Mouse (Mus musculus): ENCODE data around the gene Lmx1a. TPM values are rescaled to one million over a fixed set of nuclear protein-coding genes. Genes with fewer than 3 reads are reported as not detected.

Gene Lmx1a
- polyA plus RNA-seq, 1 experiment, result not detected

GRCm38 (mm10) chr1:167831601-167832000, 142.6 kb downstream of the Lmx1a start:
- WGBS, result 77% methylated on average over 3 of the region's 3 CpGs
- no peak for TF ChIP-seq POLR2A (IDR thresholded peaks at IDR 0.05; ENCODE audit: borderline replicate concordance, control insufficient read depth, low read depth, low read length)
- TF ChIP-seq CTCF (IDR thresholded peaks at IDR 0.05; ENCODE audit: control insufficient read depth, insufficient read depth, low read length), result no peak
- H3K4me1 ChIP-seq (ENCODE audit: control insufficient read depth, insufficient read depth, low read length), result no peaks in the 10 kb centered on the region
- H3K27ac ChIP-seq (ENCODE audit: control insufficient read depth, insufficient read depth, low read depth, low read length, poor library complexity), result no peak overlapping the region
- H3K4me3 ChIP-seq (replicated peaks; ENCODE audit: control insufficient read depth, low read depth, low read length), result no peak overlapping the region

GRCm38 (mm10) chr1:167854801-167855200, 165.8 kb downstream of the Lmx1a start:
- no peaks in the 10 kb centered on the region for H3K4me1 ChIP-seq (ENCODE audit: control insufficient read depth, insufficient read depth, low read length)
- TF ChIP-seq CTCF (IDR thresholded peaks at IDR 0.05; ENCODE audit: control insufficient read depth, insufficient read depth, low read length), result no peak
- TF ChIP-seq POLR2A (IDR thresholded peaks at IDR 0.05; ENCODE audit: borderline replicate concordance, control insufficient read depth, low read depth, low read length), result no peak
- 84% methylated on average over 4 of the region's 4 CpGs for WGBS
- H3K27ac ChIP-seq (ENCODE audit: control insufficient read depth, insufficient read depth, low read depth, low read length, poor library complexity), result no peak overlapping the region
- no peak overlapping the region for H3K4me3 ChIP-seq (replicated peaks; ENCODE audit: control insufficient read depth, low read depth, low read length)

GRCm38 (mm10) chr1:167872028-167872427, 183.0 kb downstream of the Lmx1a start:
- H3K4me1 ChIP-seq (ENCODE audit: control insufficient read depth, insufficient read depth, low read length), result no peaks in the 10 kb centered on the region
- WGBS, result 50% methylated on average over 1 of the region's 1 CpGs
- TF ChIP-seq POLR2A (IDR thresholded peaks at IDR 0.05; ENCODE audit: borderline replicate concordance, control insufficient read depth, low read depth, low read length) (no peak), CTCF (IDR thresholded peaks at IDR 0.05; ENCODE audit: control insufficient read depth, insufficient read depth, low read length) (no peak)
- no peak overlapping the region for H3K27ac ChIP-seq (ENCODE audit: control insufficient read depth, insufficient read depth, low read depth, low read length, poor library complexity)
- no peak overlapping the region for H3K4me3 ChIP-seq (replicated peaks; ENCODE audit: control insufficient read depth, low read depth, low read length)

- no peak overlapping the region for H3K4me3 ChIP-seq (replicated peaks; ENCODE audit: control insufficient read depth, low read depth, low read length)
- no peak for TF ChIP-seq CTCF (IDR thresholded peaks at IDR 0.05; ENCODE audit: control insufficient read depth, insufficient read depth, low read length)
- no peak for TF ChIP-seq POLR2A (IDR thresholded peaks at IDR 0.05; ENCODE audit: borderline replicate concordance, control insufficient read depth, low read depth, low read length)
- 59% methylated on average over 3 of the region's 3 CpGs for WGBS
- H3K4me1 ChIP-seq (ENCODE audit: control insufficient read depth, insufficient read depth, low read length), result no peaks in the 10 kb centered on the region
- H3K27ac ChIP-seq (ENCODE audit: control insufficient read depth, insufficient read depth, low read depth, low read length, poor library complexity), result no peak overlapping the region
These were observed 185.1 kb downstream of the Lmx1a start for GRCm38 (mm10) chr1:167874099-167874498.

DNA sequence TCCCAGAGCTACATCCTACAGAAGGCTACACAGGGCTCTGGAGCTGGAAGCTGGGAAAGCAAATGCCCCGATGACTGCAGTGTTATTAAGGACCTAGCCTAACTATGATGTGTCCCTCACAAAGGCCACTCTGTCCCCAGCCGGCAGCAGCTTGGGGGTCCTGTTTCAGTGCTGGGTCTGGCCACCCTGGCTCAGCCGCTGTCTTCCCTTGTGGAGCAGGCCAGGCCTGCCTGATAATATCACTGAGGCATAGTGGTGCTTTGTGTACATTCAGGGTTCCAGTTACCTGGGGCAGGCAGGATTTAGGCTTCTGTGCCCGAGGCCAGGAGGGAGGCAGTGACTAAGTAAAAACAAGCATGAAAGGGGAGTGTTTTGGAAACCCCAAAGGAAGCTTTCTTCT, 188.9 kb downstream of the Lmx1a start:
- Histone ChIP-seq H3K27ac (ENCODE audit: control insufficient read depth, insufficient read depth, low read depth, low read length, poor library complexity) (no peak overlapping the region), H3K4me1 (ENCODE audit: control insufficient read depth, insufficient read depth, low read length) (no peaks in the 10 kb centered on the region), H3K4me3 (replicated peaks; ENCODE audit: control insufficient read depth, low read depth, low read length) (no peak overlapping the region)
- TF ChIP-seq POLR2A (IDR thresholded peaks at IDR 0.05; ENCODE audit: borderline replicate concordance, control insufficient read depth, low read depth, low read length) (no peak), CTCF (IDR thresholded peaks at IDR 0.05; ENCODE audit: control insufficient read depth, insufficient read depth, low read length) (no peak)
- WGBS, result 79% methylated on average over 4 of the region's 4 CpGs

GRCm38 (mm10) chr1:167878354-167878753, 189.3 kb downstream of the Lmx1a start:
- 81% methylated on average over 11 of the region's 11 CpGs for WGBS
- H3K4me1 ChIP-seq (ENCODE audit: control insufficient read depth, insufficient read depth, low read length), result no peaks in the 10 kb centered on the region
- no peak overlapping the region for H3K27ac ChIP-seq (ENCODE audit: control insufficient read depth, insufficient read depth, low read depth, low read length, poor library complexity)
- no peak overlapping the region for H3K4me3 ChIP-seq (replicated peaks; ENCODE audit: control insufficient read depth, low read depth, low read length)
- TF ChIP-seq CTCF (IDR thresholded peaks at IDR 0.05; ENCODE audit: control insufficient read depth, insufficient read depth, low read length), result no peak
- TF ChIP-seq POLR2A (IDR thresholded peaks at IDR 0.05; ENCODE audit: borderline replicate concordance, control insufficient read depth, low read depth, low read length), result no peak

GRCm38 (mm10) chr1:167885776-167886175, 196.7 kb downstream of the Lmx1a start:
- Histone ChIP-seq H3K27ac (ENCODE audit: control insufficient read depth, insufficient read depth, low read depth, low read length, poor library complexity) (no peak overlapping the region), H3K4me3 (replicated peaks; ENCODE audit: control insufficient read depth, low read depth, low read length) (no peak overlapping the region), H3K4me1 (ENCODE audit: control insufficient read depth, insufficient read depth, low read length) (no peaks in the 10 kb centered on the region)
- TF ChIP-seq POLR2A (IDR thresholded peaks at IDR 0.05; ENCODE audit: borderline replicate concordance, control insufficient read depth, low read depth, low read length) (no peak), CTCF (IDR thresholded peaks at IDR 0.05; ENCODE audit: control insufficient read depth, insufficient read depth, low read length) (no peak)
- 82% methylated on average over 5 of the region's 5 CpGs for WGBS

DNA sequence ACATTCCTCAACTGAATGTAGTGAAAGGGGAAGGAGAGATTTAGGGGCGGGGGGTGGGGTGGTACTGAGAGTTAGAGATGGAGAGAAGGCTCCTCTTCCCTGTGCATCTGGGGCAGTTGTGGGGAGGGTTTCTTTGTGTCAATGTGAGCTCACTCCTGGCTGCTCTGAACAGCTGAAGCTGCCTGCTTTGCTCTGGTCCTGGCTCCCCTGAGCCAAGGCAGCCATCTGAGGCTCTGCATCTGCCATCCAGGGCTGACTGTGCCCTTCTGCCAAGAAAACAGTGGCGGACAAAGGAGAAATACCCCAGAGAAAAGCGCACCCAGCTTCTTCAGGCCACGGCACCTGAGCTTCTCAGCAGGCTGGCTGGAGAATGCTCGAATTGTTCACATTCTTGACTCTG, 199.1 kb downstream of the Lmx1a start:
- WGBS, result 76% methylated on average over 5 of the region's 5 CpGs
- TF ChIP-seq CTCF (IDR thresholded peaks at IDR 0.05; ENCODE audit: control insufficient read depth, insufficient read depth, low read length) (no peak), POLR2A (IDR thresholded peaks at IDR 0.05; ENCODE audit: borderline replicate concordance, control insufficient read depth, low read depth, low read length) (no peak)
- Histone ChIP-seq H3K27ac (ENCODE audit: control insufficient read depth, insufficient read depth, low read depth, low read length, poor library complexity) (no peak overlapping the region), H3K4me3 (replicated peaks; ENCODE audit: control insufficient read depth, low read depth, low read length) (no peak overlapping the region), H3K4me1 (ENCODE audit: control insufficient read depth, insufficient read depth, low read length) (no peaks in the 10 kb centered on the region)

DNA sequence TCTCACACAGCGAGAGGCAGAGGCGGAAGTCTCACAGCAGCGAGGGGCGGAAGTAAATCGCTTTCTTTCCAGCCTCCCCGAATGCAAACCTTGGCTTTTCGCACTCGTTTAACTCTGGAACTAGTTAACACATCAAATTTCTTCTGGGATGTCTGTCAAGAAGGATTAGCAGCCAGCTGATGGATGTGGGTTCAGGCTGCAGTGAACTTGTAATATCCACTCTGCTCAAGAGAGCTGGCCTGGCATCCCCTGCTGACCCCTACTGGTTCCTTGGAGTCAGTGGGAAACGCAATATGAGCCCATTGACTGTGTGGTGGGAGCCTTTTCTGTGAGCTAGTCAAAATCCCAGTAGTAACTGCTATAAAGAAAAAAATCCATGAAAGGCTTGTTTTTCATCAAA, 199.8 kb downstream of the Lmx1a start:
- no peaks in the 10 kb centered on the region for H3K4me1 ChIP-seq (ENCODE audit: control insufficient read depth, insufficient read depth, low read length)
- no peak overlapping the region for H3K27ac ChIP-seq (ENCODE audit: control insufficient read depth, insufficient read depth, low read depth, low read length, poor library complexity)
- TF ChIP-seq POLR2A (IDR thresholded peaks at IDR 0.05; ENCODE audit: borderline replicate concordance, control insufficient read depth, low read depth, low read length) (no peak), CTCF (IDR thresholded peaks at IDR 0.05; ENCODE audit: control insufficient read depth, insufficient read depth, low read length) (no peak)
- 19% methylated on average over 9 of the region's 9 CpGs for WGBS
- no peak overlapping the region for H3K4me3 ChIP-seq (replicated peaks; ENCODE audit: control insufficient read depth, low read depth, low read length)
